Comparison of ENCODE assay signal across 20 mouse cellular contexts in the genomic region with DNA sequence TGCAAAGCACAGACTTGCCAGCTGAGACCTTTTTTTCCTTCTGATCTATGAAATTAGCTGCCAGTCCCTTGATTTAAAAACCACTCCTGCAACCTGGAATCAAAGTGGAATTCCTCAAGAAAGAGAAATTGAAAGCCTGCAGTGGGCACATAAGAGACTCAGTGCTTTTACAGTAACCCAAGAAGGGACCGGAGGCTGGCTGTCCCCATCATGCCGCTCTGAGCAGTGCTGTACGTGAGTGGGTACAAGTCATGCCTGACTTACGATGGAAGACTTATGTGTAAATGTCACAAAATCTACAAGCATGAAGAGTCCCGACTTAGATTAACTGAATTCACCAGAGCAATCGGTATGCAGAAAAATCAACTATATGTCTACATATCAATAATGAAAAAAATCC.
DNase-seq lines count a peak whose midpoint lies in the region; ATAC-seq and TF ChIP-seq lines count a peak whose summit lies in the region.
"Had no signal": no experiment of that assay in that cellular context is flagged by ENCODE, and none has a peak within 500 bp of the region (broad histone marks: within the 10 kb centered on the region; RNA-seq: fewer than 3 reads in every experiment).

No protein-coding gene starts in this region.

- no peaks in the 10 kb centered on the region for H3K27me3 ChIP-seq in kidney, embryonic 16.5 days (ENCODE audit: insufficient read depth, low read length)
- no peaks in the 10 kb centered on the region for H3K27me3 ChIP-seq in kidney, postnatal 0 days (ENCODE audit: insufficient read depth, low read length)
- H3K27me3 ChIP-seq: Patski had no signal

- H3K4me2 ChIP-seq in kidney, embryonic 16.5 days (replicated peaks; ENCODE audit: low read depth, low read length): no peak overlapping the region
- no peak overlapping the region for H3K4me2 ChIP-seq in kidney, postnatal 0 days (ENCODE audit: low read length)

- DNase-seq in heart, adult 11 months: peak; percentile 41
- DNase-seq in heart, postnatal 4 days: no peak
- no peak for DNase-seq in kidney, postnatal 36 days
- DNase-seq in kidney, postnatal 0 days (ENCODE audit: low spot score): peak; percentile 68
- no peak for DNase-seq in kidney, adult 8-10 months
- DNase-seq: adrenal gland, adult 2 months; adrenal gland, adult 8-10 months; adrenal gland, postnatal 10 days; adrenal gland, postnatal 14 days; adrenal gland, postnatal 25 days; adrenal gland, postnatal 36 days; B cell, adult 2 months; cerebellum, adult 11 months; cerebellum, adult 11-12 months; cerebellum, adult 18-20 months had no signal

- no peak for TF ChIP-seq CTCF in kidney, postnatal 0 days (IDR thresholded peaks at IDR 0.05; ENCODE audit: low read depth)

- no peaks in the 10 kb centered on the region for H3K9me3 ChIP-seq in kidney, embryonic 16.5 days (ENCODE audit: low read length)
- no peaks in the 10 kb centered on the region for H3K9me3 ChIP-seq in kidney, postnatal 0 days (replicated peaks; ENCODE audit: low read length)

- no peak overlapping the region for H3K9ac ChIP-seq in kidney, embryonic 16.5 days (replicated peaks; ENCODE audit: low read length)
- H3K9ac ChIP-seq in kidney, postnatal 0 days (ENCODE audit: low read depth, low read length): no peak overlapping the region

- H3K27ac ChIP-seq in kidney, embryonic 16.5 days (ENCODE audit: low read length): no peak overlapping the region
- H3K27ac ChIP-seq in kidney, postnatal 0 days: no peak overlapping the region

- H3K4me3 ChIP-seq in kidney, embryonic 16.5 days (ENCODE audit: low read length): no peak overlapping the region
- H3K4me3 ChIP-seq in kidney, postnatal 0 days (replicated peaks; ENCODE audit: low read depth, low read length): no peak overlapping the region

- no peaks in the 10 kb centered on the region for H3K36me3 ChIP-seq in kidney, embryonic 16.5 days (ENCODE audit: insufficient read depth, low read length)
- H3K36me3 ChIP-seq in kidney, postnatal 0 days (ENCODE audit: insufficient read depth, low read length): no peaks in the 10 kb centered on the region
- H3K36me3 ChIP-seq: G1E had no signal

- 51% methylated on average over 6 of the region's 6 CpGs for WGBS in kidney, embryonic 16.5 days
- WGBS in kidney, postnatal 0 days: 50% methylated on average over 6 of the region's 6 CpGs

- no peaks in the 10 kb centered on the region for H3K4me1 ChIP-seq in kidney, embryonic 16.5 days (ENCODE audit: insufficient read depth, low read length)
- H3K4me1 ChIP-seq in kidney, postnatal 0 days (replicated peaks; ENCODE audit: insufficient read depth, low read length): no peaks in the 10 kb centered on the region

- peak; percentile 73; the same call in 1 of the 2 replicates for ATAC-seq in kidney, embryonic 16.5 days (ENCODE audit: low FRiP score, low TSS enrichment)
- ATAC-seq in kidney, postnatal 0 days (replicated peaks; ENCODE audit: low FRiP score, low read depth): no peak
- ATAC-seq: activated CD4-positive, CD25-positive, alpha-beta regulatory T cell, adult 4 months; CD4-positive, CD25-positive, alpha-beta regulatory T cell, adult 4 months; Patski had no signal

Comparison
In these comparisons a context has a peak if more than half of its experiments do, and no peak if none do; other contexts are left out.
1. DNase-seq: peak in heart, adult 11 months (single experiment) and kidney, postnatal 0 days (single experiment); none in heart, postnatal 4 days (single experiment), kidney, postnatal 36 days (0 of 2) and kidney, adult 8-10 months (0 of 2).